Mouse (Mus musculus): ENCODE results near the gene Hes7.
A peak's percentile ranks its signal among the peaks of the same experiment; 100 is the strongest.

Gene Hes7

DNA sequence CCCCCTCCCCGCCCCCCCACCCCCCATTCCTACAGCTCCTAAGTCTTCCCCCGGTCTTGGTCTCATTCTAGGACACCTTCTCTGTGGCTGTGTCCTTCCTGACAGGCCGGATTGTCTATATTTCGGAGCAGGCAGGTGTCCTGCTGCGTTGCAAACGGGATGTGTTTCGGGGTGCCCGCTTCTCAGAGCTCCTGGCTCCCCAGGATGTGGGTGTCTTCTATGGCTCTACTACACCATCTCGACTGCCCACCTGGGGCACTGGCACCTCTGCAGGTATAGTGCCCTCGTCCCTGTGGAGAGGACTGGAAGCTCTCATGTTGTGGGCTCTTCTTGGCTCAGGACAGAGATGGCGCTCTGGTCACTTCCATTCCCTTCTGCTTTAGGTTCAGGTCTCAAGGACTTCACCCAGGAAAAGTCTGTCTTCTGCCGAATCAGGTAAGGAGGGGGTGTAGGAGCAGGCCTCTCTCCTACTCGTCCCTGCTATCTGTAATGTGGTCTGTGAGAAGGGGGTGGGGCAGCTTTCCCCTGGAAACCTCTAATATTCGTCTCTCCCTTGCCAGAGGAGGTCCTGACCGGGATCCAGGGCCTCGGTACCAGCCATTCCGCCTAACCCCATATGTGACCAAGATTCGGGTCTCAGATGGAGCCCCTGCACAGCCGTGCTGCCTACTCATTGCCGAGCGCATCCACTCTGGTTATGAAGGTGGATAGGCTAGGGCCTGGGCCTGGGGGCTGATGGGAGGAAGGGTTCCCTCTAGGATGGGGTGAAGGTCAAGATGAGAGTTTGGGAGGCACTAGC lies 18.4 kb upstream of the Hes7 start:
- DNase-seq, result no peak

DNA sequence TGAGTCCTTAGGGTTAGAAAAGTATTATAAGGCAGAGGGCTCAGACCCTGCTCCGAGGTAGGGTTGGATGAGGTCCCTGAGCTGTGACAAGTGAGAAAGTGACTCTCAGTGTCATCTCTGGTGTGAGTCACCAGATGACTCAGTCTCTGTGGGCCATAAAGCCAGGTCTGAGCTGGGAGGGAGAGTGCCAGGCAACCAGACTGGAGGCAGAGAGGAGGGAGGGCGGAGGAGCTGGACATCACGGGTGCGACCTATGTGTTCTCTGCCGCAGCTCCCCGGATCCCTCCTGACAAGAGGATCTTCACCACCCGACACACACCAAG lies 17.8 kb upstream of the Hes7 start:
- no peak for DNase-seq

DNA sequence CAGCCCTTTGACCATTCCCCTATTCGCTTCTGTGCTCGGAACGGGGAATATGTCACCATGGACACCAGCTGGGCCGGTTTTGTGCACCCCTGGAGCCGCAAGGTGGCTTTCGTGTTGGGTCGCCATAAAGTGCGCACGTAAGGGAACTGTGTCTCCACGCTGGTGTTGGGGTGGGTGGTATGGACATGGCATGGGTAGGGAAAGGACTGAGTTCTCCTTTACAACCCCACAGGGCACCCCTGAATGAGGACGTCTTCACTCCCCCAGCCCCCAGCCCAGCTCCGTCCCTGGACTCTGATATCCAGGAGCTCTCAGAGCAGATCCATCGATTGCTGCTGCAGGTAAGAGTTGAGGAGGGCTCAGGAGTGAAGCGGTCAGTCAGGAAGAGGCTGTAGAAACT lies 17.1 kb upstream of the Hes7 start:
- DNase-seq, result no peak

DNA sequence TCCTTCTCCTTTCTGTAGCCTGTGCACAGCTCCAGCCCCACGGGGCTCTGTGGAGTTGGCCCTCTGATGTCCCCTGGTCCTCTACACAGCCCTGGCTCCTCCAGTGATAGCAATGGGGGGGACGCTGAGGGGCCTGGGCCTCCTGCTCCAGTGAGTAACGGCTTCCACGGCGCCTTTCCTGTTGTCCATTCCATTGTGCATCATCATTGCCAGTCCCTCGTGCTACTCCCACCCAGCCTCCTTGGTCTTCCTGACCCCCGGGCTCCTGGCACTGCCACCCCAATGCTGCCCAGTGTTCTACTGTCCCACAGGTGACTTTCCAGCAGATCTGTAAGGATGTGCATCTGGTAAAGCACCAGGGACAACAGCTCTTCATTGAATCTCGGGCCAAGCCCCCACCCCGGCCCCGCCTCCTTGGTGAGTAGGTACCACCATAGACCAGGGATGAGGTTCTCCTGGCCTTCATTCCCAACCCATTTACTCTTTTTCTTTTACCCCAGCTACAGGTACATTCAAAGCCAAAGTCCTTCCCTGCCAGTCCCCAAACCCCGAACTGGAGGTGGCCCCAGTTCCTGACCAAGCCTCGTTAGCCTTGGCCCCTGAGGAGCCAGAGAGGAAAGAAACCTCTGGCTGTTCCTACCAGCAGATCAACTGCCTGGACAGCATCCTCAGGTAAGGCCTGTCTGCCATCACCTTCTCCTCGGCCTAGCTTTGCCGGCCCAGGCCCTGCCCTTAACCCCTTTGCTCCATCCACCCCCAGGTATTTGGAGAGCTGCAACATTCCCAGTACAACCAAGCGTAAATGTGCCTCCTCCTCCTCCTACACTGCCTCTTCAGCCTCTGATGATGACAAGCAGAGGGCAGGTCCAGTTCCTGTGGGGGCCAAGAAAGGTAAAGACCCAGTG lies 16.4 kb upstream of the Hes7 start:
- DNase-seq, result no peak

DNA sequence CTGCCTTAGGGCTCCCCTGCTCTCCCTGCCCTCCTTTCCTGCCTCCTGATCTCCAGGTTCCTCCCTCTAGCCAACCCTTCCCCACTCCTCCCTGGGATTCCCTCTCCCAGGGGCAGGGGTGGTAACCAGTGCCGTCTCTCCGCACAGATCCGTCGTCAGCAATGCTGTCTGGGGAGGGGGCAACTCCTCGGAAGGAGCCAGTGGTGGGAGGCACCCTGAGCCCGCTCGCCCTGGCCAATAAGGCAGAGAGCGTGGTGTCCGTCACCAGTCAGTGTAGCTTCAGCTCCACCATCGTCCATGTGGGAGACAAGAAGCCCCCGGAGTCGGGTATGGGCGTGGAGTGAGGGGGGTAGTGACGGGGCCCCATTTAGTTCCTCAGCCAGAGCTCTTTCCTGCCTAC lies 15.7 kb upstream of the Hes7 start:
- DNase-seq, result no peak

DNA sequence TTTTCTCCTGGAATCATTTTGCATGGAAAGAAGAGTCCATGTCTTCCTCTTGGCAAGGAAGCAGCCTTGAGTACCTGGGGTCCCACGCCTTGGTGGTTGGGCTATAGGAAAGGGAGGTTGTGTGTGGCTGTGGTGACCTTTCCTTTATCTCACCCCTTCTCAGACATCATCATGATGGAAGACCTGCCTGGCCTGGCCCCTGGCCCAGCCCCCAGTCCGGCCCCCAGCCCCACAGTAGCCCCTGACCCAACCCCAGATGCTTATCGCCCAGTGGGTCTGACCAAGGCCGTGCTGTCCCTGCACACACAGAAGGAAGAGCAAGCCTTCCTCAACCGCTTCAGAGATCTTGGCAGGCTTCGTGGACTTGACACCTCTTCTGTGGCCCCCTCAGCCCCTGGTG lies 15.0 kb upstream of the Hes7 start:
- DNase-seq, result no peak

DNA sequence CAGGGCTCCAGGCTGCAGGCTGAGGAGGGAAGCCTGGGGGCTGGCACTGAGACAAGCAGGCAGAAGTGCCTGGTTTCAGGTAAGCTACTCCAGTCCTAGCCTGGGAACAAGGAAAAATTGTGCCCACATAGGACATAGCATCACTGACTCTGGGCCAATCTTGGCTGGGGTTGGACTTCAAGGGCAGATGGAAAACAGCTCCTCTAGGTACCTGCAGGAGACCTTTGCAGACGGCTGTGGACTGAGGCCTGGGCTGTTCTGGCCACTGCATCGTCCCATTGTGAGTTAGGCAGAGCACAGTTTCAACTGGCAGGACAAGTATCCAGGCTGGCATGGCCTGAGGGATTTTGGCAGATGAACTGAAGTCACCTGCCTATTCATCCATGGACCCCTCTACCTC lies 14.4 kb upstream of the Hes7 start:
- no peak for DNase-seq

DNA sequence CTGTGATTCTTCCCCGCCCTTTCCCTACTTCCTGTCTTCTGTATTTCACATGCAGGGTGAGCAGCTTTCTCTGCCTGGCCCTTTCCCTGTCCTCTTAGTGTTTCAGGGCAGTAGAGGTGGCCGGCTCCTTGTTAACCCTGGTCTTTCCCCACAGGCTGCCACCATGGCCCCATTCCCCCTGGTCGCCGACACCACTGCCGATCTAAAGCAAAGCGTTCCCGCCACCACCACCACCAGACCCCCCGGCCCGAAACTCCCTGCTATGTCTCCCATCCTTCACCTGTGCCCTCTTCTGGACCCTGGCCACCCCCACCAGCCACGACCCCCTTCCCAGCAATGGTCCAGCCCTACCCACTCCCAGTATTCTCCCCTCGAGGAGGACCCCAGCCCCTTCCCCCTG lies 13.9 kb upstream of the Hes7 start:
- DNase-seq, result no peak

DNA sequence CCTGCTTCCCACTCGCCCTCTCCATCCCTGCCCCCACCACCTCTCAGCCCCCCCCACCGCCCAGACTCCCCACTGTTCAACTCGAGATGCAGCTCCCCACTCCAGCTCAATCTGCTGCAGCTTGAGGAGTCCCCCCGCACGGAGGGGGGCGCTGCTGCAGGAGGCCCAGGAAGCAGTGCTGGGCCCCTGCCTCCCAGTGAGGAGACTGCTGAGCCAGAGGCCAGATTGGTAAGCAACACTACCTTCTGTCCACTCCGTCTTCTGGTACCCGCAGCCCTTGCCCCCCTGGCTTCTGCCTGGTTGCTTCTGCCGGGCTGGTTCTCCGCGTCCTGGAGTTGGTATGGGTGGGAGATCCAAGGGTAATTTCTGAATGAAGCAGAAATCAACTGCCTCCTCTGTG lies 13.4 kb upstream of the Hes7 start:
- DNase-seq, result no peak

DNA sequence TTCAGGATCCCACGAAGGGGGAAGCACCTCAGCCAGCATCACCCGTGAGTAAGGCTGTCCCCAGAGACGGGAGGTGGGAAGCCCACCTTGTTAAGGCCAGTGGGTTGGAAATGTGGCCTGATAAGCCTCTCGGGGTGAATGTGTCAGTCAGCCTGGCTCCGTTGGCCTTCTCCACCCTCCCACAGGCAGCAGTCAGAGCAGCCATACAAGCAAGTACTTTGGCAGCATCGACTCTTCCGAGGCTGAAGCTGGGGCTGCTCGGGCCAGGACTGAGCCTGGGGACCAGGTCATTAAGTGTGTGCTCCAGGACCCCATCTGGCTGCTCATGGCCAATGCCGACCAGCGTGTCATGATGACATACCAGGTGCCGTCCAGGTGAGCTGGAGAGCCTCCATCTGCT lies 12.5 kb upstream of the Hes7 start:
- no peak for DNase-seq

DNA sequence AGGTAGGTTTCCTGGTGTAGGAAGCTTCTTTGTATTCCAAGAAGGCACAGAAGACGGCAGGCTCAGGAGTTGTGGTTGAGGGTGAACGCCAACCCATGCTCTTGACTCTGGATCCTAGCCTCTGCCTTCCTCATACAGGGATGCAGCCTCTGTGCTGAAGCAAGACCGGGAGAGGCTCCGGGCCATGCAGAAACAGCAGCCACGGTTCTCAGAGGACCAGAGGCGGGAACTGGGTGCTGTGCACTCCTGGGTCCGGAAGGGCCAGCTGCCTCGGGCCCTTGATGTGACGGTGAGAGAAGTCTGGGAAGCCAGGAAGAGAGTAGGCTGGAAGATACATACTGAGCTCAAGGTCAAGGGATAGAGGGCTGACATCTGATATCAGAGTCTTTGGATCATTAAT lies 12.0 kb upstream of the Hes7 start:
- DNase-seq, result no peak

DNA sequence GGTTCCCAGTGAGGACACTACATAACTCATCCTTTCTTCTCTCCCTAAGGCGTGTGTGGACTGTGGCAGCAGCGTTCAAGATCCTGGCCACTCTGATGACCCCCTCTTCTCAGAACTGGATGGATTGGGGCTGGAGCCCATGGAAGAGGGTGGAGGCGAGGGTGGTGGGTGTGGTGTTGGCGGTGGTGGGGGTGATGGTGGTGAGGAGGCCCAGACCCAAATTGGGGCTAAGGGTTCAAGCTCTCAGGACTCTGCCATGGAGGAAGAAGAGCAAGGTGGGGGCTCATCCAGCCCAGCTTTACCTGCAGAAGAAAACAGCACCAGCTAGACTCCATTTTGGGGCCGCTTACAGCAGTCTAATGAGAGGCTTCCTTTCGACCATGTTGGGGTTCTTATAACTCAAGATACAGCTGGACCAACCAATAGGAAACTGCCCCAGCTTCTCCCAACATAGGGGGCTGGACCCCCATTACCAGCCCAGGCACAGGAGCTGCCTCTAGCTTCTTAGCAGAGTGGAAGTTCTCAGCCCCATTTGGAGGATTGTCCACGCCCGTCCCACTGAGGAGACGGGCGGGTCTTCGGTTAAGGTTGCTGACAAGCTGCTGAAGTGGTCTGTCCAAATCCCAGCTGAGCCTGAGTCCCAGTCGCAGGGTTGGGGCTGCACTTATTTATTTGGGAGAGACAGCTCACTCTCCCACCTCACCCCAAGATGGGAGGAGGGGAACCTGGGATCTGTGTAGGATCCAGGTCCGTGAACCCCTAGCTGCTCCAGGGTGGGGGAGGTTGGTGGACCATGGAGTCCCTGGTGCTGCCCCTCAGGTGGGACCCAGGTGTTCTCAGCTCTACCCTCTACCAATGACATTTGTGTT lies 10.9 kb upstream of the Hes7 start:
- DNase-seq, result no peak

DNA sequence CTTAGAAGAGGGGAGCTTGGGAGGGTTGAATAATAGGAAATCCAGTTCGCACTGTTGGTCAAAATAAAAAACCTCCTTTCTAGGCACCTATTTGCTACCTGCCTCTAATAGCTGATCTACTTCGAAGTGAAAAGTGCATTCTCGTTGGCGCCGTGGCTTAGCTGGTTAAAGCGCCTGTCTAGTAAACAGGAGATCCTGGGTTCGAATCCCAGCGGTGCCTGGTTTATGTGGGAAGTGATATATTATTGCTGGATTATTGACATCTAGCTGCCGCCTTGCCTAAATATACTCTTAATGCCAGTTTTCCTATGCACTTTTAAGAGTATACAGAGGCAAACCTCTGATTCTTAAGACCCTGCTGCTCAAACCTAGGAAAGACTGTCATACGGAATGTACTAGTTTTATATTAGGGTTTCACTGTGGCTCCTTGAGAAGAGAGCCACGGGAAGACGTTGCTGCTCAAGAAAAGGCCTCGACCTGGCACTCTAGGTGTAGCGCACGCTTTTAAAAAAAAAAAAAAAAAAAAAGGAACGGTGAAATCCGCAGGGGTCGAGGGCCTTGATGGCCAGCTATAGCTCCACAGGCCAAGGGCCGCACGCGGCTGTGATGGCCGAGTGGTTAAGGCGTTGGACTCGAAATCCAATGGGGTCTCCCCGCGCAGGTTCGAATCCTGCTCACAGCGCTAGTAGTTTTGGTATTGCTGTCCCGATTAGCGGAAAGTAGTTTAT lies 9.7 kb upstream of the Hes7 start:
- peak; percentile 91 for DNase-seq

DNA sequence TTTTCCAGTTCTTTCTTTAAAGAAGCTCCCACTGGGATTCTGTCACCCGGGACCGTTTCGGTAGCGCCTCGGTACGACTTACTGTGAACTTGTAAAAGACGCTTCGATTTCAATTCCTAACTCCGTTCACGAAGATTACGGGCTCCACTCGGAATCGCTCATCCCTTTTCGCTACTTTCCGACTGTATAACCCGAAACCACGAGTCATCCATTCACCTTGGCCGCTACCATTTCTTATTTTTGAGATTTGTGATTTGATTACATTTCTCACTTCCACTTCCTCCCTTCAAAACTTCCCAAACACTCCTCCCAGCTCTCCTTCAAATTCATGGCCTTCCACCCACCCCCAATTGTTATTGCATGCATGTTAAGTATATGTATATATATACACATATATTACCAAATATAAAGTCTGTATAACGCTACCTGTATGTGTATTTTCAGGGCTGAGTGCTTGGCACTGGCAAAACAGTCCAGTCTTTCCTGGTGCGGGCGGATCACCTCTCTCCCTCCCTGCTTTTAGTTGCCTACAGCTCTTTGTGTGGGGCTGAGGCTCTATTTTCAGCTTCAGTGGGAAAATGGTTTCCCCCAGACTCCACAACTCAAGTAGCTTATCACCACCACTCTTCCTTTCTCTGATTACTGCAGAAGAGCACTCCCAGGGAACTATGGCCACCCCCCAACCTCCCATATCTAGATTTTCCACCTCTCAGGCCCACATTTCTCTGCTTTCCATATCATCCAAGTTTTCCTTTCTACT lies 9.0 kb upstream of the Hes7 start:
- no peak for DNase-seq

DNA sequence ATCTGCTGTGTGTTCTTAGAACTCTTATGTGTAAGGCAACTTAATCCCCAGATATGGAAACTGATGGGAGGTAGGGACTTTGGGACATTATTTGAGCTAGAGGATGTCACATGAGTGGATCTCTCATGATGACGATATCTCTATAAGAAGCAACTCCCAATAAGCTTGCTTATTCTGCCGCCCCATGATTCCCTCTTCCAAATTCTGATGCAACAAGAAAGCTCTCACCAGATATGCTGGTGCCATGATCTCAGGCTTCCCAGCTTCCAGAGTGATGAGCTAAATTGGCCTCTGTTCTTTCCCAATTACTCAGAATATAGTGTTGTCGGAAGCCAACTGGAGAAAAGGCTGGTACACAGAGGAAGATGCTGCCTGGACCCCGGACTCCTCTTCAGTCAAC lies 8.3 kb upstream of the Hes7 start:
- no peak for DNase-seq

DNA sequence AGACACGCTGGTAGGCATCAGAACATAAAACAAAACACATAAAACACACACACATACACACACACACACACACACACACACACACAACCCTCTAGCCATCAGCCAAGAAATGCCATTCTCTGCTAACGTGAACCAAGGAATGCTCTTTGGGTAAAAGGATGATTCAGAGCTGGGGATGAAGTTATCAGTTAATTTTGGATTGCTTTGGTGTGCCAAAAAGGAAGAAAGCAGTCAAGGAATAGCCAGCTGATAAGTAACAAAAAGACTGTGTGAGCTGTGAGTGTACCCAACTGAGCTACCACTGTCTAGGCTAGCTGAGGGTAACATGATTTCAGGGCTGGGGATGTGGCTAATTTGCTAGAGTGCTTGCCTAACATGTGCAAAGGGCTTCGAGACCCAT lies 6.2 kb upstream of the Hes7 start:
- DNase-seq, result no peak

DNA sequence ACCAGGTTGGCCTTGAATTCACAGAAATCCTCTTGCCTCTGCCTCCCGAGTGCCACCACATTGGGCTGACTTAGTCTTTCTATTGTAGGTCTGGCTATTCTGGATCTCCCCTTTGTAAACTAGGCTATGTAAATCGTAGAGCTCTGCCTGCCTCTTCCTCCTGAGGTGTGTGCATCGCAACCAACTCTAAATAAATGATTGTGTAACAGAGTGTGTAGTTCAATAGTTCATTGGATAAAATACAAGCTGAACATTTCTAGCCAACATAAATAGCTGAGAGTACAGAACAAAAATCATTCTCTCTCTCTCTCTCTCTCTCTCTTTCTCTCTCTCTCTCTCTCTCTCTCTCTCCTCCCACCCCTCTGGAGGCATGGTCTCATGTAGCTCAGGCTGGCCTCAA lies 5.6 kb upstream of the Hes7 start:
- DNase-seq, result no peak

DNA sequence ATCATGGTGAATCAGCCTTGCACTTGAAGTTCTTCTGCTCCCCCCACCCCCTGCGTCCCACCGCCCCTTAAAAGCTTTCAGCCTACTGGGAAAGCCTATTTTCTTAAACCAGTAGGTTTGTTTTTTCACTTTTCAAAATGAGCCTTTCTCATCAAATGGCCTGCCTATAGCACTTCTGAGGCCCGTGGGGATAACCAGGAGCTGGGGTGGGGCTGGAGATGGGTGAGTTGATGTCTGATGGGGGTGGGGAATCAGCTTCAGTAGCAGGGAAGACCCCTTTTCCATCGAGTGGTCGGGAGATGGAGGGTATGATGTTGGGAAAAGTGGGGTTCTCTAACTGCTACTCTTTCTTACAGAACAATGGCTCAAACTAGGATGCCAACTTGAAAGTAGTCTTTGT lies 3.4 kb upstream of the Hes7 start:
- no peak for DNase-seq

DNA sequence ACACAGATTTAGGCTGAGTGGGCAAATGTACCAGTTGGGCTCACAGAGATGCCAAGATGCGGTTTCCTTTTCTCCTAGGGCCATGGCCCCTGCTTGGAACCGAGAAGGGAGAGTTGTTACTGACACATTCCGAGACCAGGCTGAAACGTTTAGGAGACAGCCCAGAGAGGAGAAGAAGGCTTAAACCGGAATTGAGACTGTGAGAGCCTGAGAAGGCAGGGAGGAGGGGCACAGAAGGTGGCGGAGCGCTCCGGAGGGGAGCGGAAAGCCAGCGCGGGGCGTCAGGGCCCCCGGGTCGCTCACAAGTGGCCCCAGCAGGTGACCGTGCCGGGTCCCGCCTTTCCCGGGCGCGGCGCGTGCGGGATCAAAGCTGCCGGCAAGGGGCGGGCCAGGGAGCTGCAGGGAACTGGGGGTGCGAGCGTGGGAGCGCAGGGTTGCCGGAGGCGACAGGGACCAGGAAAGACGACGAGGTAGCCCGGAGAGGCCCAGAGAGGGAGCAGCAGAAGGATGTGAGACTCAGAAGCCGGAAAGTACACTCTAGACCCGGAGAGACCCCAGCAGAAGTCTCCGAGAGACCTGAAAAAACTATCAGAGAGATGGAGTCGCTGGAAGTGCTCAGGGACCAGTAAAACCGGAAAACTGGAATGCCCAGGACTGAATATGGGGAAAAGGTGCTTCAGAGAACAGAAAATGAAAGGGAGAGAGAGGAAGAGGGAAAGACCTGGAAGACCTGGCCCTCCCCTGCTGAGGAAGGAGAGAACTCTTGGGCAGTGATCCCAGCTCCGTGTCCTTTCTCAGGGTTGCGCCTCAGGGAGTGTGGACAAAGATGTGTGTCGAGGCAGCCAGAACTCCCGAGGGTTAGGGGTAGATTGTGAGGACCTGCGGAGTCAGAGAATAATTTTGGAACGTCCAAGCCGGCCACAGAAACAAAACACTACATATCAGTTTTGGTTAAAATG lies 2.2 kb upstream of the Hes7 start:
- peak; percentile 77 for DNase-seq

DNA sequence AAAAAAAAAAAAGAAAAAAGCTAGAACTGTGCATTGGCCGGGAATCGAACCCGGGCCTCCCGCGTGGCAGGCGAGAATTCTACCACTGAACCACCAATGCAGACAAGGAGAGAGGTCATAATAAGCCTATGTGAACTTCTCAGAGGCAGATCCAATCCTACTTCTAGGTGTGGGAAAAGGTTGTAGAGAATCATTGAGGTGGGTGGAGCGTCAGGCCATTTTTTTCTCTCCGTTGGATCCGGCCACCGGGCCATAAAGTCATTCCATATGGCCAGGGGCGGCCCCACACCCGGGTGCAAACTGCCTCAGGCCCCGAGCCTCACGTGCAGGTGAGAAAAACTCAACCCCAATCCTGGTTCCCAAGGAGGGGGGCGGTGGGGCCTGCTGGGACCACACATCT lies 1.4 kb upstream of the Hes7 start:
- peak; percentile 93 for DNase-seq

All from retina, postnatal 1 day (tissue).